Mouse (Mus musculus) T-cell, adult 2 months (primary cell): ENCODE results near the gene Ccdc96.

Experiments used
- DNase-seq: peaks from one replicate; pipeline ENCODE4 v3.0.0; 2022; ENCODE audit warnings: low spot score

Ccdc96 gene

DNA sequence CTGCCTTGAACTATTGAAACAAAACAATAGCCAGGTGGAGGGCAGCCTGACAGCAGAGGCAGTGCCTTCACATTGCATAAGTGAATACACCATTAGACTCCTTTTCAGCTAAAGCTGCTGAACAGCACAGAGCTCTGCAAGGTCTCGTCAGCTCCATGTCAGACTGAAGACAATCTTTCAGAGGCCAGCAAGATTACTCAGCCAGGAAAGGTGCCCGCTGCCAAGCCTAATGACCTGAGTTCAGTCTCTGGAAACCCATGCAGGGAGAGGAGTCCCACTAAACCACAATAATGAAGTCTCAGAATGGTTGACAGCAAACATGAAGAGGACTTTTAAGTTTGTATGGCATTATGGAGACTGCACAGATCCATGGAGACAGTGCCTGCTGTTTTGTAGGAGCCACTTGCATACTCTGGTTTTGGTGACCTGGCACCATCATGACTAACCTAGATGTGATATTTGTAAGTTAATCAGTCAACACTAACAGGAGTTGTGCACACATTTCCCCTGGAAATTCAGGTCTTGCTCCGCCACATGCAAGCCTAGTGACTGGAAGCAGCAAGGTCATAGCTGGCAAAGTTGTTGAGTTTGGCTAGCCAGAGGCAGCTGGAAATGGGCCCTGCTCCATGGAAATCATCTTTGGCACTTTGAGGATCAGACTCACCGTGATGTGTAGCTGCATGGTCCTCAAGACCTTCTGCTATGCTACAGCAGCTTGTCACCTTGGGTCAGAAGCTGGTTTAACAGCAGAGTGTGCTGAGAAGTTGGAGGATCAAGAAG is 11.3 kb upstream of the Ccdc96 start:
- DNase-seq = no peak

DNA sequence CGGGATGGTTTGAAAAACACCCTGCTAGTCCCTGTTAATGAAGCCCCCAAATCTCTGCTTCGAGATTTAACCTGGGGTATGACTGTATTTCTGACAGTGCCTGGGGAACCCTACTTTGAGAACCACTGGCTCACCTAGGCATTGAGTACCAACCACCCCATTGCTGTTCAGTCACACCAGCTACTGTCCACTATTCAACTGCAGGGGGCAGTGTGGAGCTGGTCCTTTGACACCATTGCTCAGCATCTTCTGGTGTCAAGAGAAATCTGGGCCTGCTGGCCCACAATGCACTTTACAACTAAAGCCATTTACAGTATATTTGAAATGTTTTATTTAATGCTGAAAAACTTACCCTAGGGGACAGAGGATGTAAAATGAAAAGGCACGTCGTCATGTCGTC is 10.1 kb upstream of the Ccdc96 start:
- peak; percentile 78 for DNase-seq

DNA sequence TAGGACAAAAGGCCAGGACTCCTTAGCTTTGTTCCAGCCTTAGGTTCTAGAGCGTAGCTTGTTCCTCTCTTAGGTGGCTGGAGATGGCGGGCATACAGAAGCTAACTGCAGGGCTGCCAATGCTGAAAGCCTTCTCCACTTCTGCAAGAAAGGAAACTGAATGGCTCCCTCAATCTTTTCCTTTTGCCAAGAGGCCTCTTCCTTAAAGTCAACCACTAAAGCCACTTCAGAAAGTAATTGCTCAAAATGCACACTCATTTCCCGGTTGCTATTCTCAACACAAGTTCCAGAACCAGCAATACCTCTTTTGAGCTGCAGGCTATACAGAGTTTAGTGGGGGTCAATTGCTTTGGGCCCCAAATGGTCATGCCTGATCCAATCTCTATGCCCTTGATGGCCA is 6.9 kb upstream of the Ccdc96 start:
- no peak for DNase-seq

DNA sequence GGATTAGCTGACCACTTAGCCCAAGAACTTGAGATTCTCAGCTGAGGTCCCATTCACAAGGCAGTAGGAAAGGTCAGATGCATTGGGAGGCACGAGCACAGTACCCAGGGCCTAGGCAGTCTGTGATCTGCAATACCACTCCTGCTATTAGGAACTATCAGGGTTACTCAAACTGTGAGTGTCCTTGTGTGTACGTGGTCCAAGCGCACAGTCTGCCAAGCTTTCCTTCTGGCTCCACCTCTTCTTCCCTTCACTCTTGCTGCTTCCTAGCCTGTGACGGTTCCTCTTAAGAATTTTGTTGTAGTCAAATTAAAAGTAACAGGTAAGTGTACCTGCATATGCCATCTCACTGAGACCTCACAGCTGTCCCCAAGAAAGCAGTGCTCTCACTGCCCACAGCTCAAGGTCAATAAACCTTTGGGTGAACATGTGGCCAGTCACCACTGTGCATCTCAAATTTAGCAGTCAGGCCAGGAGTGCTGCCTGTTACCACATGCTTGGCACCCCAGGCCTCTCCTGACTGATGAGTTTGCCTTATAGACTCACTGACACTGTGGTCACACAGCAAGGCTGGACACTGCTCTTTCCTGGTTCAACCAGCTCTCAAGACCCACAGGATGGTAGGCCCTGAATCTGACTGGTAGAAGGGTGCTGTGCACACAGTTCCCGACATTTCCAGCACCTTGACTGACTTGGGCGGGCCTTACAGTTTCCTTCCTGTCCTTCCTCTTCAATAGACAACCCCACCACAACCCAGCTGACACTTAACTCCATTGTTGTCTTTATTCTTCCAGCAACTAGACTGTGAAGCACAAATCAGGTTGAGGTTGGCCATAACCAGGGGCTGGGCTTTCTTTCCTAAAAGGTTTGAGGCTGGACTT is 5.6 kb upstream of the Ccdc96 start:
- DNase-seq = peak; percentile 14

DNA sequence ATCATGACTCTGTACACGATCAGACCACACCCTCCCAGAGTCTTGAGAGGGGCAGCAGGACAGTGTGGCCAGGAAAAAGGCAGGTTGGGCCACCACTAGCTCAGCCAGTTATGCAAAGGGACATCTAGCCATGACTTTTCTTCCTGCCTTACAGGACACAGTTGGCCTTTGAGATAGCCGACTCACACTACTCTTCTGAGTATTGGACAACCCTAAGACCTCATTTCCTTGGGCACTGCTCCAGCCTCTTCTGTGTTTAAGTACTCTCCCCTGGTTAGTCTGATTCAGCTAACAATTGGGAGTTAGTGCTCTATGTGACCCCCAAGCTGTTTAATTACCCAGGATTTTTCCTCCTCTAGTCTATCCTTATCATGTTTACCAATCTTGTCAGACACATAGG is 4.7 kb upstream of the Ccdc96 start:
- no peak for DNase-seq

DNA sequence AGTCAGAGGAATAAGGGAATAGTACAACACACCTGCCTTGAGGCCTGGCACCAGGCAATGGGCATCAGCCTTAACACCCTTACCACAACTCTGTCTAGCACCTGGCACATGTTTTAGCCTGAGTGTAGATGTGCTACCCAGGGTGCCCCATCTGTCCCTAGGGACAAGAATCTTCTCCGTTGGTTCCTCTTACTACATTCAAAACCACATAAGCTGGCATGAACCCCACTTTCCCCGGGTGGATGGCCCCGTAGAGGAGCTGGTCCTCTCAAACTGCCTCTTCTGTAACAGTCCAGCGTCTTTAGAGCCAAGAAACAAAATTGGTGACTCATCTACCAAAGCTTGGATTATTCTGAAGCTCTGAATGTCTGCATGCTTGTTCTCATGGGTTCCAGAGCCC is 4.0 kb upstream of the Ccdc96 start:
- no peak for DNase-seq

DNA sequence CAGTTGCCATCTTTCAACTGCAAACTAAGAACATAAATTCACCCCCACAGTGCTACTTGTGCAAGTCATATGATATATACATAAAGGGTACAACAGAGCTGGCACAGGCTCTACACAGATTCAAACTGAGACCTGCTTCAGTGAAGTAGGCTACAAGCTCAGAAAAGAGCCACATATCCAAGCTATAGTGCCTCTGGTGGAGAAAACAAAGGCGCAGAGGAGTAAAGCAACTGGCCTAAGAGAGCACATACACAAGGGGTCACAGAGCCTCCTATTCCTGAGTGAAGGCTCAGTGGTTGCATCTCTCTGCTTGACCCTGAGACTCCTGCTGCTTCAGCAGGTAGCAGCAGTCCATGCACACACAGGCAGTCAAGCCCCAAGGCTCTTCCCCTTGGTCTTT is 3.3 kb upstream of the Ccdc96 start:
- no peak for DNase-seq

DNA sequence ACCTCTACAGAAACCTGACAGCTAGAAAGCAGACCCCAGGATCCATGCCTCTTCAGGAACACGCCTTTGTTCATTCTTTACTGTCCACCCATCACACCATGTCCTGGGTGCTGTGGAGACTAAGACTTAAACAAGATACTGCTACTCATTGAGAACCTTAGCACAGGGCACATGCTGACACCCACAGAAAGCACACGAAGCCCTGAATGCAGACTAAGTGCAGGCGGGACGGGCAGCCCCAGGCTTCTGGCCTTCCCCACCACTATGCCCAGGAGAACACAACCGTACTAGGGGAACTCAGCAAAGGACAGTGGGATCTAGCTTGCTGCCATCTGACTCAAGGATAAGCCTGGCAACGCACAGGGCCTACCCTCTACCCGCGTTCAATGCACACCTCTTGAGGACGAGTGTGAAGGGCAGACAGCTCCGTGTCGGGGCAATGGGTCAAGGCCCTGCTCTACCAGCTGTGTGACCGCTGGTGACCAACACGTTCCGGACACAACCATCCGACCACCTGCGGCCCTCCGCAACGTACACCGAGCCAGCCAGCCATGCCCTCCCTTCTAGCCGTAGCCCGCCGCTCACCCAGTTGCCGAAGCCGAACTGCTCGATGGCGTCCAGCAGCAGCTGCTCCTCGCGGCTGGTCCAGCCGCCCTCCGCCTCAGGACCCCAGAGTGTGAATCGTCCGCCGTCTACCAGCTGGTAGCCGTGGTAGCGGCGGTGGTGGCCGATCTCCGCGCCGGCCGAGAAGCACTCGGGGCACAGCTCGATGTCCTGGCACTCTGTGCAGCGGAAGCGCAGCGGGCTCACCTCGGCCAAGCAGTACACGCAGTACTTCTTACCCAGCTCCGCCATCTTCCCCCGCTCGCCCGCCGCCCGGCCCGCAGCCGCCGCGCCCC is 936 bp upstream of the Ccdc96 start:
- DNase-seq = no peak

DNA sequence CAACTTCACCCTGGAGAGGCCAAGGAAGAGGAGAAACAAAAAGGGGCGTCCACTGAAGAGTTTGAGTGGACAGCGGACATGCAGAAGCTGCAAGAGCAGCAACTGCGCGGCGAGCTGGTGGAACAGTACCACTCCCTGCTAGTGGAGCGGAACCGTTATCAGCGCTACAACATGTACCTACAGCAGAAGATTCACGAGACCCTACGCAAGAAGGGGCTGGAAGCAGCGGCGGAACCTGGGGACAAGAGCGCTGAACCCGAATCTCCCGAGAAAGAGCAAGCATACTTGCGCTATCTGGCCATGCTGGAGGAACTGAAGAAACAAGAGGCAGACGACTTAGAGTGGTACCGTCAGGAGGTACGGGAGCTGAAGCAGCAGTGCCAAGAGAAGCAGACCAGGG is 918 bp downstream of the Ccdc96 start:
- no peak for DNase-seq

DNA sequence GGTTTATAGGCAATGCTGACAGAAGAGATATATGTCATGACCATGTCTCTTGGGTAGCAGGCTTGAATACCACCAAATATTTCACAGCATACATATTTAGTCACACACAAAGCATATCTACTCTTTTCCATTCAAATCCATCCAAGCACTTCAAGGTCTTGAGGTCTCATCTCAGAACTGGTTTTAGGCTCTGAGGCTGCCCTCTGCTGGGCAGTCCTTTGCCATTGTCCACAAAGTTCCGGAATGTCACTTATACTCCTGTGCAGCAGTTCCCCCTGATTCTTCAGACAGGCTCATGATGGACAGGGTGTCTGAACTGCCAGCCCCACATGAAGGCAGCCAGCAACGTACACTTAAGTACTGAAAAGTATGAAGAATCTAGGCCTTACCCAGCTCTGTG is 4.8 kb downstream of the Ccdc96 start:
- DNase-seq = peak; percentile 29

DNA sequence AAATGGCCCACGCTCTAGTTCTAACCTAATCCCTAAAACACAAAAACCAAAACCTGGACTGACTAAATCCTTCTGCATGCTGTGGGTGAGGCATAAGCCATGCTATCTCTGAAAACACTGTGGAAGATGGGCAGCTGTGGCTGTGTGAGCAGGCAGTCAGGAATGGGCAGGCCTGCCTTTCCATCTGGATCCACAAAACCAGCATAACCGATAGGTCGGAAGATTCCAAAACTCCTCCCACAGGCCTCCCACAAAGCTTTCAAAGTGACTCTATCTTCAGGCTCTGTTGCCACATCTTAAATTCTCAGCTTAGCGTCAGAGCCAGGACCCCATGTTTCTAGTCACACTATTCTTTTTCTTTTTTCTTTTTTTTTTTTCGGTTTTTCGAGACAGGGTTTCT is 9.5 kb downstream of the Ccdc96 start:
- no peak for DNase-seq

DNA sequence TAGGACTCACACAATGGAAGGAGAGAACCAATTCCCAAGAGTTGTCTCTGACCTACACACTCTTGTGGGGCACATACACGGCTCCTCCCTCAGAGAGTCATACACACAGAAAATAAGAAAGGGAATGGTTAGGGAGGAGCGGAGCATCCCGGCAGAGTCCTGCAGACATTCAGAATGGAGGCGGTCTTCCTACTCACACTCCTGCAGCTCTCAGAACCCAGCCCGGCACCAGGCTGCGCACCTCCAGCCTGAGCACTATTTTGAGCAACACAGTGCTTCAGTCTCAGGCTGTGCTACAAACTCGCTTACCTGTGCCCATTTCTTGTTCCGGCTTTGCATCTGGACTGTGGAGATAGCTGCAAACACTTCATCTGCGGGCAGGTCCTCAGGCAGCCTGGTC is 10.3 kb downstream of the Ccdc96 start:
- DNase-seq = no peak

DNA sequence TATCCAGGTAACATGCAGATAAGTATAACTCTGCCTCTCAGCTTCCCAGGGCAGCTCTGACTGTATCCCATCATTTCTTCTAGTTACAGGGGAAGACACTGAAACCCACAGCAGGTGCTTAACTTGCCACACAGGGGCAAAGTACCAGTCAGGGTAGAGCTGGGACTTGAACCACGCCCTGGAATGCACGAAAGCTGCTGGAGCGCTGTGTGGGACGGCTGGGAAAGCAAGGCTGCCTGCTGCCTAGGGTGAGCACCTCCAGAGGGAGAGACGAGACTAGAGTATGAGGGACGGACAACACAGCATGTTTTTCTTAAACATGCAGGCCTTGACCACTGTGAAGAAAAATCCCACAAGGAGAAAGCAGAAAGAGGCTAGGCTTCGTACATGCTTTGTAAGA is 20.8 kb downstream of the Ccdc96 start:
- DNase-seq = no peak

DNA sequence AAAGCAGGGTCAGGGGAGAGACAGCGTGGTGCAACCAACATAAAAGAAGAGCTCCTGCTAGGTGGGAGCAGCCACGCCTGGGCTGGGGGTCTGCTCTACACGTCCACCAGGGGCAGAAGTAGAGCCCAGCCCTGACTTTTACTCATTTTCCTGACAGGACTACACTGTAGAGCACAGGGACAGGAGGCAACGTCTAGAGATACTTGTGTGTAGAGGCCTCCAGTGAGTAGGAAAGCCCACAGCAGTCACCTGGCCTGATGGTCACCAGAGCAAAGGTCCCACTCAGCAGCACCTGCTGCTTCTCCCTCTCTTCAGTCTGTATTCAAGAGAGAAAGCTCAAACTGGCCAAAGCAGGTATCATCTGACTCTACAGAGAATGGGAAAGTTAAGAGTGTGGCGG is 21.3 kb downstream of the Ccdc96 start:
- no peak for DNase-seq

DNA sequence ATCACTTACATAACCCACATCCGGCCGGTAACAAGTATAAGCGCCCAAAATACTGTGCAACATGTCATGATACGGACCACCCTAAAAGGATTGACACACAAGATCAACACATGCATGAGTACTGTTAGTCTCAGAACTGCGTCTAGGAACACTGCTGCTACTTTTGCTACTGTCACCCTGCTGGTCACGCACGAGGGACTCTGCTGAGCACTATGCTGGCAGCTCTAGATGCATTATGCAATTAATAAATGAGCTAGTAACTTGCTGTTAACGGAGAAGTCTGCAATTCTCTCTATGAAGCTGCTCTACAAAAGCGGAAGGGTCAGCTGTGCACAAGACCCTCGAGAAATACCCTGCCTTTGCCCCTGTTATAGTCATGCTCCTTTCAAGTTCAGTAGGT is 24.0 kb downstream of the Ccdc96 start:
- no peak for DNase-seq

DNA sequence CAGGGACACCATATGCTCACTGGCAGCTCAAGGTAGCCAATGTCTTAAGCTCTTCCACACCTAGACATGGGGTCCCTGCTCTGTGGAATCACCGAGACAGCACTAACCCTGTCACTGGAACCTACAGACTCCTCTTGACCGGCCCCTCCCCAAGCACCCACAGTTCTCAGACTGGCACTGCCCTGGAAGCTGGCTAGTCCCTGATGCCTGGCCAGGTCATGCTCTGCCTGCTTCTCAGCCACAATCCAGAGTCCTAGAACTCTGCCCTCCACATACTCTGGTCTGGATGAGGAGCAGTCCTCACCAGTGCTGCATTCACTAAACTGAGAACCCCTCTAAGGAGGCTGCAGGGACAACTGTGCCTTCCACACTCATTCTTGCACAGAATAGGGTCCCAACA is 26.6 kb downstream of the Ccdc96 start:
- DNase-seq = no peak

DNA sequence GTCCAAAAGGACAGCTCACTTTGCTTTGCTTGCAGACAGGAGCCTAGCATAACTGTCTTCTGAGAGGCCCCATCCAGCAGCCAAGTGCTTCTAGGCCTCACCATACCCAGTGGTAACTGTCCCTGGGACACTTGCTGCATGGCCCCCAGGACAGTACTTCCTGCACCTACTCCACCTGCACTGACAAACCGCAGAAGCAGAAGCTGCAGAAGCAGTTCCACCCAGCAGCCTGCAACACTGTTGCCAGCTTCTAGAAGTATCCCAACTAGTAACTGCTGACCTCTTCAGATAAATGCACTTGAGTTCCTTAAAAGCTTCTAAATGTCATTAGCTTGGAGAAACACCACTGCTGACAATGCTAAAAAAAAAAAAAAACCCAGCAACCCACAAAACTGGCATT is 30.7 kb downstream of the Ccdc96 start:
- no peak for DNase-seq

DNA sequence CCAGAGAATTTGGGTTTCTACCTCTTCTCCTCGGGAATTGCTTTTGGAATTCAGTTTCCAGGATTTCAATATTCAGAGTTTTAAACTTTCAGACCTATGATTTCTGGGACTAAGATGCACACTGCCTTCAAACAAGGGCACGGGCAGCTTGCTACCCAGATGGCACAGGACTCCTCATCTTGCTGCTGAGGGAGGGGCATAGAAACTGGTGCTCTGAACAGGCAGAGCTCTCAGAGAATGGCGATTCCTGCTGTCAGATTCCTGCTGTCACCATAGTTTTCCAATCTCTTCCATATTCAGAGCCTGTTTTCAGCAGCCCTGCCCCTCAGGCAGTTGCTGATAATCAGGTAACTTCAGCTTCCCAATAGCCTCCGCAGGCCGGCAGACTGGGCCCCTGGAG is 31.2 kb downstream of the Ccdc96 start:
- DNase-seq = no peak

DNA sequence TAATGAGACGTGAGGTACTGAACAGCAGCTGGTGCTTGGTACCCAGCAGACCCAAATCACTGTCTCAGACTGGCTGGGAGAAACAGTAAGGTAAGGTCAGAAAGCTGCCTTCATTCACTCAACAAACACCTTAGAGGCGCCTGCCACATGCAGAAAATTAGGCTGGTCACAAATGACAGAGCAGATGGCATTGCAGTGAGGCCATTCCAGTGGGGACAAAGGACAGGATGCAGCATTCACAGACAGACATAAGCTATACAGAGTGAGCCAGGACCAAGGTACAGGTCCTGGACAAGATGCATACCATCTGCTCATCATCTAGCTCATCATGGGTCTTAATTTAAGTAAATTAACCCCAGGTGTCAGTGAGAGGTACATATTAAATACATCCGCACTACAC is 33.2 kb downstream of the Ccdc96 start:
- no peak for DNase-seq

DNA sequence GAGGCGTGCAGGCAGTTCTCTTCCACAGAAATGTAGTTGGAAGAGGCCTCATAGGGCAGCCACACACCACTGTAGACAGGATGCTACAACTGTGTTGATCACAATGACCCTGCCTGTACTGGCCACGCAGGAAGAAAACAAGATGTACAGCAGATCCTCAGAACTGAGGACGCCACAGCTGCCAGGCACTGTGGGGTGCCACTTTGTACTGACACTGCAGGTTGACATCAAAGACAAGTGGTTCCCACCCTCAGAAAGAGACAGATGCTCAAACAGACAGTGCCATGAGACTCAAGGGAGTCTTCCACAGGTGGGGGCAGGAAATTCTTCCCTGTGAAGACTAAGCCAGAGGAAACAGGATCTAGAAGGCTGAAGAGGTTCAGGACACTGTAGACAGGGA is 35.4 kb downstream of the Ccdc96 start:
- DNase-seq = no peak

DNA sequence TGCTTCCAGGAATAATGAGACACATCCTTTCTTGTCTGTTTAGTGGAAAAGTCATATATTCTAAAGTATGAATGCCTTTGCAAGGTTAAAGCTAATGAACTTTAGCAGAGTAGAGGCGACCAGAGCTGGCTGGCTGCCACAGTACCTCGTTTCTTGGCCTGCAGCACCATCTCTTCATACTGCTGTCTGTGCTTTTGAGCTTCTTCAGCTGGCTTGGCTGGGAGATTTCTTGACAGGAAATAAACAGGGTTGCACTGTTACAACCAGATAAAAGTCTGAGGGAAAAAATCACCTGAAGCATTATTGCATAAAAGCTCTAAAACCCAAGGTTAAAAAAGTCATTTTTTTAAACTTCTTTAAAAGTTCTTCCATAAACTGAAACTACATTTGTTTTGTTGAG is 38.4 kb downstream of the Ccdc96 start:
- DNase-seq = no peak

DNA sequence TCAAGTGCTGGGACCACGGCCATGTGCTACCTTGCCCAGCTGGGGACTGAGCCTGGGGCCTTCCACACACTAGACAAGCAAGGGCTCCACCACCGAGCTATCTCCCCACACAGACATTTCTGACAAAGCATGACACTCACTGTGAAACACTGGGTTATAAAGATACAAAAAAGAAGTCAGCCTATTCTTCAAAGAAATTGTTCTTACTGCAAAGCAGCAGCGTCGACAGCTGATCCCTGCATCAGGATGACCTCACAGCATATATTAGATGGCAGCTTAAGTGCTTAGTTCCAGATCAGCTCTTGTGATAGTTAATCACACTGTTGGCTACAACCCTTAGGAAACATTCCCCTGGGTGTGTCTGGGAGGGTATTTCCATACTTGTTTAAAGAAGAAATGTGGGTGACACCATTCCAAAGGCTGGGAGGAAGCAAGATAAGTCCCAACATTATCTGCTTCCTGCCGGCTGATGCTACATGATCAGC is 38.9 kb downstream of the Ccdc96 start:
- no peak for DNase-seq
